21 mouse cellular contexts compared by ENCODE assay signal in the genomic region with DNA sequence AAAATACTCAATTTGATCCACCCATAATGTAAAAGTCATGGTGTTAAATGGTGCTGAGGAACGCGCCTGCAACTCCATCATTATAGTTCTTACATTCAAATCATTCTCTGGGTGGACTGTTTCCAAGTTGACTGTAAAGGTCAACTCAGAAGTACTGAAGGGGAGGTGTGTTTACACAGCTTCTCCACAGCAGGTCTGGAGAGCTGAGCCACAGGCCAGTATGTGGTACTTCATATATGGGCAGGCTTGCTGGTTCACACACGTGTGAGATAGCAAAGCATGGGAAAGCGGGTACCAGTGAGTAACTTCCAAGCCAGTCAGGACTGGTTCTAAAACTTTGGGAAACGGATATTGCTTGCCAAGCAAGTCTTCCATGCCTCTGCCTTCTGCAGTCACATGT.
"Had no signal": no experiment of that assay in that cellular context is flagged by ENCODE, and none has a peak within 500 bp of the region (broad histone marks: within the 10 kb centered on the region; RNA-seq: fewer than 3 reads in every experiment).

No protein-coding gene starts in this region.

- DNase-seq: kidney, adult 18-20 months; kidney, adult 9 months; kidney, postnatal 14 days; kidney, postnatal 4 days; liver; midbrain, embryonic 14.5 days; right cerebral cortex, adult 18-20 months; right cerebral cortex, postnatal 14 days; right cerebral cortex, postnatal 4 days; thymus, adult 18-20 months; thymus, postnatal 4 days had no signal

- ATAC-seq: hindbrain, postnatal 0 days; inflammation-experienced regulatory T-cells, adult 6 months; intestine, embryonic 16.5 days; liver, embryonic 12.5 days had no signal

- H3K27ac ChIP-seq: hindbrain, postnatal 0 days; limb, embryonic 10.5 days; limb, embryonic 13.5 days; liver, embryonic 12.5 days; liver, embryonic 15.5 days; lung, embryonic 15.5 days; stomach, embryonic 15.5 days had no signal

- H3K4me3 ChIP-seq: limb, embryonic 10.5 days; limb, embryonic 13.5 days; liver, embryonic 12.5 days; liver, embryonic 15.5 days; lung, embryonic 15.5 days; stomach, embryonic 15.5 days had no signal

- H3K9me3 ChIP-seq: limb, embryonic 10.5 days; limb, embryonic 13.5 days; liver, embryonic 12.5 days; liver, embryonic 15.5 days; lung, embryonic 15.5 days; stomach, embryonic 15.5 days had no signal

- H3K27me3 ChIP-seq: limb, embryonic 13.5 days; liver, embryonic 12.5 days; liver, embryonic 15.5 days; lung, embryonic 15.5 days; stomach, embryonic 15.5 days had no signal

- H3K9ac ChIP-seq: limb, embryonic 13.5 days; liver, embryonic 12.5 days; liver, embryonic 15.5 days; lung, embryonic 15.5 days; stomach, embryonic 15.5 days had no signal

- H3K4me2 ChIP-seq: limb, embryonic 13.5 days; liver, embryonic 12.5 days; liver, embryonic 15.5 days; lung, embryonic 15.5 days; midbrain, embryonic 11.5 days; stomach, embryonic 15.5 days had no signal

- H3K4me1 ChIP-seq: limb, embryonic 10.5 days; limb, embryonic 13.5 days; liver, embryonic 12.5 days; liver, embryonic 15.5 days; lung, embryonic 15.5 days; stomach, embryonic 15.5 days had no signal
